Mouse (Mus musculus): ENCODE measurements around the gene Prcd. TPM values are rescaled to one million over a fixed set of nuclear protein-coding genes. Genes with fewer than 3 reads are reported as not detected.
"Not testable (repeated sequence)": the region's sequence is repeated elsewhere in the genome, so short reads cannot be mapped to it uniquely, and the experiment has no call there.

The Prcd gene
- polyA plus RNA-seq, 1 experiment from 2014 or later = 2.3 TPM

DNA sequence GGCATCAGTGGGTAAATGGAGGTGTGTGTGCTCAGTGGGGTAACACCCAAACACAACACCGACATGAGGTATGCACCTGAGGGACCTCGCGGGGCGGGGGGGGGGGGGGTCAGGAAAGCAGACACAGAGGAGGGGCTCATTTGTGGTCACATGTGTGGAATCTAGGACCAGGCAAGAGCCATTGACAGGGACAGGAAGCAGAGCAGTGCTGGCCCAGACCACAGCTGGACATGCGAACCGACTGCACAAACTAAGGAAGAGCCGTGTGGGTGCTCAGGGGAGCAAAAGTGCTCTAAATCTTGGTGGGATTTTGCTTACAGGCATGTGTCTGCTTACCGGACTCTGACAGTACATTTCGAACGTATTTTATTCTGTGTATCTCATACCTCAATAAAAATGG is 12.0 kb downstream of the Prcd start:
- Histone ChIP-seq H3K9me3 (no peaks in the 10 kb centered on the region), H3K27me3 (no peaks in the 10 kb centered on the region), H3K4me2 (no peak overlapping the region), H3K27ac (replicated peaks) (no peak overlapping the region), H3K9ac (no peak overlapping the region), H3K4me1 (replicated peaks) (peaks cover 65% of the 10 kb centered on the region), H3K4me3 (no peak overlapping the region), H3K36me3 (no peaks in the 10 kb centered on the region)
- 73% methylated on average over 10 of the region's 10 CpGs for WGBS
- no peak for ATAC-seq (ENCODE audit: low read depth)

DNA sequence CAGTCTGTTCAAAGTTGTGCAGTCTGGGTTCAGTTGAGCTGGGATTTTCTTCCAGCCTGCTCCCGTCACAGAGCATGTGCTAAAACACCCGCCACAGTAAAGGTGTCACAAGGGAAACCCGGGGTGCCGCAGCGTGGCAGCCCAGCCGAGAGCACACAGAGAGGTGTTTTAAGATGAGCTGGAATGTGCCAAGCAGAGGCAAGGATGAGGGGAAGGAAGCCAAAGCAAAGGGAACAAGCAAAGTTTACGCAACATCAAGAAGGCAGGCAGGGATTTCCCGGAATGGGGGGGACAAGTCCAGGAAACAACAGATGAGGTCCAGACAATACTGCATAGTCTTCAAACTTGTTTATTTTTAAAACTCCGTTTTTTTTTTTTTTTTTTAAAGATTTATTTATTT is 13.2 kb downstream of the Prcd start:
- Histone ChIP-seq H3K36me3 (no peaks in the 10 kb centered on the region), H3K4me1 (replicated peaks) (peaks cover 63% of the 10 kb centered on the region)
- 77% methylated on average over 9 of the region's 9 CpGs for WGBS

DNA sequence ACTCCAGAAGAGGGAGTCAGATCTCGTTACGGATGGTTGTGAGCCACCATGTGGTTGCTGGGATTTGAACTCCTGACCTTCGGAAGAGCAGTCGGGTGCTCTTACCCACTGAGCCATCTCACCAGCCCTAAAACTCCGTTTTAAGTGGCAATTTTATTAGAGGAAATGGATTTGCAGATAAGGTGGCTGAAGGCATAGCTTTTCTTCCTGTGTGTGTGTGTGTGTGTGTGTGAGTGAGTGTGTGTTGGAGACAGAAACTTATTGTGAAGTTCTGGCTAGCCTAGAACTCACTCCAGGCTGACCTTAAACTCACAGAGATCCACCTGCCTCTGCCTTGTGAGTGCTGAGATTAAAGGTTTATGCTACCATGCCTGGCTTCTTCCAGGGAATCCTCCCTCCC is 13.7 kb downstream of the Prcd start:
- not testable (repeated sequence) for ATAC-seq (ENCODE audit: low read depth)
- 83% methylated on average over 3 of the region's 5 CpGs for WGBS

More for the DNA sequence above, 13.2 kb downstream of the Prcd start:
- no peak overlapping the region for H3K9ac ChIP-seq
- H3K27me3 ChIP-seq = no peaks in the 10 kb centered on the region
- no peak overlapping the region for H3K4me3 ChIP-seq
- H3K27ac ChIP-seq (replicated peaks) = no peak overlapping the region
- H3K4me2 ChIP-seq = no peak overlapping the region
- no peak for ATAC-seq (ENCODE audit: low read depth)
- H3K9me3 ChIP-seq = no peaks in the 10 kb centered on the region

DNA sequence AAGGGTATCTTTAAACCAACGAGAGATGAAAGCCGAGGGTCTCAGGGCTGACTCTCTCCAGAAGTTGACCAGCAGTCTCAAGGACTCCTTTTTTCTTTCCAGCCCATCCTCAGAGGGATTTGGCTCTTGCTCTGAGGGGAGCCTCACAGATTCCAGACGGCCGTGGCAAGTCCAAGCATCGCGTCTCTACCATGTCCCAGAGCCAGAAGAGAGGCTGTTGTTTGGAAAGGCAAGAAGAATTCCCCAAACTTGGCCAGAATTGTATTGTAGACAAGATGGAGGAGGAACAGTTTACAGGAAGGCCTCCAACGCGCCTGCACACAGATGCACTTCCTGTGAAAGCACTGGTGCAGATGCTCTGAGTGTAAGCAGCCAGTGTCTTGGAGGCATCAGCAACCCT is 14.6 kb downstream of the Prcd start:
- no peaks in the 10 kb centered on the region for H3K9me3 ChIP-seq
- no peak overlapping the region for H3K9ac ChIP-seq
- H3K4me2 ChIP-seq = no peak overlapping the region
- no peak overlapping the region for H3K27ac ChIP-seq (replicated peaks)
- no peaks in the 10 kb centered on the region for H3K27me3 ChIP-seq
- peaks cover 57% of the 10 kb centered on the region for H3K4me1 ChIP-seq (replicated peaks)
- H3K4me3 ChIP-seq = no peak overlapping the region
- 0 out of 2 replicates have a peak, but pooled peaks cover under 1% of the 10 kb centered on the region for H3K36me3 ChIP-seq
- WGBS = 90% methylated on average over 8 of the region's 8 CpGs
- no peak for ATAC-seq (ENCODE audit: low read depth)

More for the DNA sequence above, 13.7 kb downstream of the Prcd start:
- H3K4me3 ChIP-seq; H3K9ac ChIP-seq; H3K36me3 ChIP-seq; H3K9me3 ChIP-seq; H3K27me3 ChIP-seq; H3K27ac ChIP-seq (replicated peaks); H3K4me2 ChIP-seq: not testable (repeated sequence)
- peaks cover 58% of the 10 kb centered on the region for H3K4me1 ChIP-seq (replicated peaks)

GRCm38 (mm10) chr11:116668381-116668825 is 15.1 kb downstream of the Prcd start:
- WGBS = 85% methylated on average over 10 of the region's 10 CpGs
- Histone ChIP-seq H3K9me3 (no peaks in the 10 kb centered on the region), H3K4me1 (replicated peaks) (peaks cover 57% of the 10 kb centered on the region), H3K9ac (peak overlapping the region; percentile 41; the same call in 1 of the 2 replicates), H3K27ac (replicated peaks) (no peak overlapping the region), H3K36me3 (peaks cover 5% of the 10 kb centered on the region; the same call in 1 of the 2 replicates), H3K4me2 (no peak overlapping the region), H3K27me3 (no peaks in the 10 kb centered on the region), H3K4me3 (no peak overlapping the region)
- no peak for ATAC-seq (ENCODE audit: low read depth)

GRCm38 (mm10) chr11:116668839-116669238 is 15.5 kb downstream of the Prcd start:
- H3K4me1 ChIP-seq (replicated peaks) = peaks cover 57% of the 10 kb centered on the region
- peak overlapping the region; percentile 41; the same call in 1 of the 2 replicates for H3K9ac ChIP-seq
- WGBS = 37% methylated on average over 7 of the region's 7 CpGs
- H3K4me2 ChIP-seq = no peak overlapping the region
- peaks cover 9% of the 10 kb centered on the region for H3K36me3 ChIP-seq
- H3K27me3 ChIP-seq = no peaks in the 10 kb centered on the region
- no peaks in the 10 kb centered on the region for H3K9me3 ChIP-seq
- no peak overlapping the region for H3K4me3 ChIP-seq
- no peak for ATAC-seq (ENCODE audit: low read depth)
- no peak overlapping the region; the same call in 1 of the 2 replicates for H3K27ac ChIP-seq (replicated peaks)

DNA sequence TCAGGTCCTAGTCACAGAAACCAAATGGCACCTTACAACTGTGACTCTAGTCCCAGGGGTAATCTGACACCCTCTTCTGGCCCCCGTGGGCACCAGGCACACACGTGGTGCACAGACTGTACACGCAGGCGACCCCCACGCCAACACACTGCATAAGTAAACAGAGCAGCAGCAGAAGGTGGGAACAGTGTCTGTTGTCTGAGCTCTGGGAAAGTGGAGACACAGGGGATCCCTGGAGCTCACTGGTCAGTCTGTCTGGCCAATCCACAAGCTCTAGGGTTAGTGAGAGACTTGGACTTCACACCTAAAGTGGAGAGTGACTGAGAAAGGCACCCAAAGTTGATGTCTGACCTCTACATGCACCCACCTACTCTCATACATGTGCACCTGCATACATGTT is 16.0 kb downstream of the Prcd start:
- H3K9ac ChIP-seq = no peak overlapping the region
- H3K27me3 ChIP-seq = no peaks in the 10 kb centered on the region
- H3K9me3 ChIP-seq = no peaks in the 10 kb centered on the region
- no peak overlapping the region; the same call in 1 of the 2 replicates for H3K27ac ChIP-seq (replicated peaks)
- H3K36me3 ChIP-seq = peaks cover 14% of the 10 kb centered on the region
- ATAC-seq (ENCODE audit: low read depth) = no peak
- peaks cover 57% of the 10 kb centered on the region for H3K4me1 ChIP-seq (replicated peaks)
- H3K4me2 ChIP-seq = no peak overlapping the region
- WGBS = 44% methylated on average over 5 of the region's 5 CpGs
- H3K4me3 ChIP-seq = no peak overlapping the region

DNA sequence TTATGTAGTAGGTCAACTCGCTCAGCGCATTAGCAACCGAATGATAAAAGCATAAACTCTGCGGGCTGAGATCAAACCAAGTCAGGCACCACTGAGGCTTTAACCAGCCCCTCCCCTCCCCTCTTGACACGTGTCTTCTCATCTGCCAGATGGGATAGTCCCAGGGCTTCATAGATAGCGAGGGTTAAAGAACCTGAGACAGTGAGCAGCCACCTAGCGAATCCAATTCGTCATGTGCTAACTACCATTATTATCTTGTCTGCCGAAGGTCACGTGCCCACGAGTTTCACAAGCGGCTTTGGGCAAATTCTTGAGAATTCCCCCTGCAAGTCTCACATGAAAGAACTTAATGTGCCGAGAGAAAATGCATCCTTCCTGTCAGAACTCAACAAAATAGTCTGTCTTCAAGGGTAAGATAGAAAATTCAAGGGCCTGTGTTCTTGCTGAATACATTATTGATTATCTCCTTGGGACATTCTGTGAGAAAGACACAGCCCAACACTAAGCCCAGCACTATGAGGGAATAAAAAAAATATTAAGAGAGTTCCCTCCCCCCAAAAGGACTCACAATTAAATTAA is 16.5 kb downstream of the Prcd start:
- 40% methylated on average over 13 of the region's 13 CpGs for WGBS
- peak overlapping the region; percentile 38 for H3K27ac ChIP-seq (replicated peaks)
- ATAC-seq (ENCODE audit: low read depth) = no peak

DNA sequence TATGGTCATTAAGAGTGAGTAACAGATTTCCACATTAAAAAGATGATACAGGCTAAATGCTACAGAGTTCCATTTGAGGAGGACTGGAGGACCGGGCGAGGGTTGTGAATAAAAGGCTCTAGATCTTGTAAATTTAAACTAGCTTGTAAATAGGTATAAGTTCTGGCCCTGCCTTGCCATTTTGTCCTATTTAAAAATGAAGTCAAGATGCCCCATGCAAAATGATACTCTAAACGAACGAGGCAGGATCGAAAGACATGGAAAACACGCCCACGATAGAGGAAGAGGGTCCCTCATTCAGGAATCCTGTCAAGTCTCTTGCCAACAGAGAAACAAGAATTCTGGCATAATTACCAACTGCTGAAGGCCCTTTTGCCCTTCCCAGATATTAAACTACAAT is 17.1 kb downstream of the Prcd start:
- H3K9me3 ChIP-seq = no peaks in the 10 kb centered on the region
- H3K27ac ChIP-seq (replicated peaks) = peak overlapping the region; percentile 38
- H3K4me1 ChIP-seq (replicated peaks) = peaks cover 60% of the 10 kb centered on the region
- no peak for ATAC-seq (ENCODE audit: low read depth)
- 84% methylated on average over 7 of the region's 7 CpGs for WGBS
- H3K36me3 ChIP-seq = peaks cover 25% of the 10 kb centered on the region
- no peaks in the 10 kb centered on the region for H3K27me3 ChIP-seq
- H3K4me2 ChIP-seq = peak overlapping the region; percentile 90
- H3K9ac ChIP-seq = no peak overlapping the region
- peak overlapping the region; percentile 91 for H3K4me3 ChIP-seq

More for the DNA sequence above, 16.5 kb downstream of the Prcd start:
- H3K9me3 ChIP-seq = no peaks in the 10 kb centered on the region
- no peak overlapping the region for H3K9ac ChIP-seq
- peaks cover 59% of the 10 kb centered on the region for H3K4me1 ChIP-seq (replicated peaks)
- peaks cover 20% of the 10 kb centered on the region for H3K36me3 ChIP-seq
- no peaks in the 10 kb centered on the region for H3K27me3 ChIP-seq
- no peak overlapping the region for H3K4me3 ChIP-seq
- H3K4me2 ChIP-seq = peak overlapping the region; percentile 90

- peak; percentile 91 for ATAC-seq (ENCODE audit: low read depth)
- H3K4me3 ChIP-seq = peak overlapping the region; percentile 91
- peak overlapping the region; percentile 93 for H3K9ac ChIP-seq
- peaks cover 60% of the 10 kb centered on the region for H3K4me1 ChIP-seq (replicated peaks)
- no peaks in the 10 kb centered on the region for H3K9me3 ChIP-seq
- peak overlapping the region; percentile 90 for H3K4me2 ChIP-seq
- peaks cover 34% of the 10 kb centered on the region for H3K36me3 ChIP-seq
- peak overlapping the region; percentile 62 for H3K27ac ChIP-seq (replicated peaks)
- H3K27me3 ChIP-seq = no peaks in the 10 kb centered on the region
- 2% methylated on average over 45 of the region's 45 CpGs for WGBS
These were observed 17.9 kb downstream of the Prcd start for GRCm38 (mm10) chr11:116671112-116671844.

DNA sequence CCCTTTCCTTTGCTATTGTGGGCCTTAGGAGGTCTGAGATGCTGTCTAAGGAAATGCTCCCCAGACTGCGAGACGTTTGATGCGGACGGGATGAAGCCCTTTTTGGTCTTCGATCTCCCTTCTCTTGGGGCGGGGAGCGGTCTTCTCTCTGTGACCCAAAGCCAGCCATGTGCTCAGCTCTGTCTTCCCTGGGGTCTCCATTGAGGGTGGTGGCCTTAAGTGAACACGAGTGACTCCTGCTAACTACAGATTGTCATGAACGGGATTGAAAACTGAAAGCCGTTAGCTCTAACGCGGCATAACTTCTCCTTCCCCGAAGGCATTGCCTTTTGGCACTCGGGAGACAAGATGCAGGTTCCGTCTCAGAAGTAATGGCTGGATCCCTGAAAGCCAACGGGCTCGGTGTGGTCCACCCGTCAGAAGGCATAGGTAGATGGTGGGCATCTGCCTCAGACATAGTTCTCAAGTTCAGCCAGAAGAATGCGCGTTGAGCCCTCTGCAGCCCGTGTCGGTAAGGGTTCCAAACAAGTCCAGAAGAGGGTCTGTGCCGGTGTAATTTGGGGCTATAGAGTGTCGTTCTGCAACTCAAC is 18.6 kb downstream of the Prcd start:
- under 1% methylated on average over 24 of the region's 24 CpGs for whole genome bisulfite sequencing
- Histone ChIP-seq H3K27ac (replicated peaks) (peak overlapping the region; percentile 62), H3K27me3 (no peaks in the 10 kb centered on the region), H3K4me1 (replicated peaks) (peaks cover 60% of the 10 kb centered on the region), H3K4me2 (peak overlapping the region; percentile 90), H3K9me3 (no peaks in the 10 kb centered on the region), H3K36me3 (peaks cover 40% of the 10 kb centered on the region), H3K9ac (peak overlapping the region; percentile 93), H3K4me3 (peak overlapping the region; percentile 91)
- ATAC-seq (ENCODE audit: low read depth) = peak; percentile 26

GRCm38 (mm10) chr11:116672595-116672994 is 19.3 kb downstream of the Prcd start:
- H3K9ac ChIP-seq = peak overlapping the region; percentile 93
- H3K4me1 ChIP-seq (replicated peaks) = peaks cover 60% of the 10 kb centered on the region
- WGBS = 16% methylated on average over 7 of the region's 7 CpGs
- peak overlapping the region; percentile 91 for H3K4me3 ChIP-seq
- peaks cover 47% of the 10 kb centered on the region for H3K36me3 ChIP-seq
- no peak overlapping the region for H3K27ac ChIP-seq (replicated peaks)
- H3K27me3 ChIP-seq = no peaks in the 10 kb centered on the region
- peak overlapping the region; percentile 90 for H3K4me2 ChIP-seq
- ATAC-seq (ENCODE audit: low read depth) = no peak
- H3K9me3 ChIP-seq = no peaks in the 10 kb centered on the region
